Mouse (Mus musculus) gastrocnemius, postnatal 14 days (tissue): Measurements from ENCODE around the gene 1110059E24Rik. TPM values are rescaled to one million over a fixed set of nuclear protein-coding genes. Genes with fewer than 3 reads are reported as not detected.

ENCODE experiments used
- total RNA-seq, 2 experiments: library from RNA; stranded (reverse); gene quantifications; 2 replicates each; pipeline ENCODE4 v1.2.3; 2021

Gene 1110059E24Rik
- total RNA-seq, 2 experiments from 2014 or later = 11.9 to 12.2 TPM

Other genes with a start within 250 kb of the 1110059E24Rik start
- gene Gda, start 179.5 kb downstream of the 1110059E24Rik start, total RNA-seq = 1 to 10 TPM; 3.6 to 4.5 TPM
- gene Abhd17b, start 209 bp upstream of the 1110059E24Rik start, total RNA-seq = 10 to 100 TPM; 20.7 to 23.0 TPM
- gene Cemip2, start 125.4 kb upstream of the 1110059E24Rik start, total RNA-seq = 1 to 10 TPM; 6.4 to 7.7 TPM